Mouse (Mus musculus) embryonic facial prominence, embryonic 14.5 days (tissue): ENCODE data around the gene Mlxipl. TPM values are rescaled to one million over a fixed set of nuclear protein-coding genes. Genes with fewer than 3 reads are reported as not detected.

ENCODE experiments used
- ATAC-seq: fragments of 200-750 bp; cut with Nextera tagmentation; 2 replicates; pipeline ENCODE4 v1.8.0; 2017; ENCODE audit warnings: low read depth, moderate number of reproducible peaks, moderate TSS enrichment
- DNase-seq: peaks from one replicate; pipeline ENCODE4 v3.0.0-alpha.2; 2015; ENCODE audit warnings: low spot score
- H3K27ac ChIP-seq: fragments of 300-500 bp; sonication (generic); replicated peaks from 2 replicates; pipeline ENCODE4 v1.5.1; 2014; ENCODE audit warnings: low read depth, mild to moderate bottlenecking, low read length, moderate library complexity
- H3K27me3 ChIP-seq: fragments of 300-500 bp; sonication (generic); replicated peaks from 2 replicates; pipeline ENCODE4 v1.6.1; 2014; ENCODE audit warnings: low read length; ENCODE audit not compliant: control insufficient read depth, insufficient read depth
- H3K36me3 ChIP-seq: fragments of 300-500 bp; sonication (generic); 2 replicates; pipeline ENCODE4 v1.6.1; 2014; ENCODE audit warnings: low read length, mixed read lengths; ENCODE audit not compliant: control insufficient read depth, insufficient read depth
- H3K4me1 ChIP-seq: fragments of 300-500 bp; sonication (generic); 2 replicates; pipeline ENCODE4 v1.6.1; 2014; ENCODE audit warnings: antibody characterized with exemption, low read length; ENCODE audit not compliant: control insufficient read depth, insufficient read depth
- H3K4me2 ChIP-seq: fragments of 300-500 bp; sonication (generic); 2 replicates; pipeline ENCODE4 v1.6.1; 2014; ENCODE audit warnings: low read depth, mild to moderate bottlenecking, low read length, moderate library complexity, mixed read lengths
- H3K4me3 ChIP-seq: fragments of 300-500 bp; sonication (generic); 2 replicates; pipeline ENCODE4 v1.5.1; 2014; ENCODE audit warnings: low read depth, mild to moderate bottlenecking, low read length
- H3K9ac ChIP-seq: fragments of 300-500 bp; sonication (generic); 2 replicates; pipeline ENCODE4 v1.6.1; 2014; ENCODE audit warnings: low read depth, mild to moderate bottlenecking, low read length, moderate library complexity, mixed read lengths
- H3K9me3 ChIP-seq: fragments of 300-500 bp; sonication (generic); 2 replicates; pipeline ENCODE4 v1.6.1; 2016; ENCODE audit warnings: low read length; ENCODE audit not compliant: control insufficient read depth
- WGBS: fragments of 180-500 bp; shearing (Covaris S2); extraction: QIAGEN DNeasy Blood & Tissue Kit; methylation state at CpG from one replicate; pipeline ENCODE4 v1.1.7; 2014; 5-methylcytosine and 5-hydroxymethylcytosine counted together
- polyA plus RNA-seq: library from polyadenylated mRNA; unstranded; fragments of >200 nt; fragmentation: Nextera tagmentation; extraction: Ambion mirVana; gene quantifications from 2 replicates; pipeline ENCODE4 v1.2.1, GENCODE M21; 2014

Mlxipl gene
- polyA plus RNA-seq, 1 experiment from 2014 or later, result 1.6 TPM

GRCm38 (mm10) chr5:135175086-135175485 is 85.4 kb downstream of the Mlxipl start:
- no peak for ATAC-seq
- no peak overlapping the region for H3K27ac ChIP-seq
- H3K9ac ChIP-seq, result no peak overlapping the region
- H3K4me3 ChIP-seq, result no peak overlapping the region
- H3K36me3 ChIP-seq, result peaks cover 89% of the 10 kb centered on the region
- H3K4me2 ChIP-seq, result no peak overlapping the region
- H3K27me3 ChIP-seq, result no peaks in the 10 kb centered on the region
- H3K4me1 ChIP-seq, result no peaks in the 10 kb centered on the region
- H3K9me3 ChIP-seq, result no peaks in the 10 kb centered on the region
- no peak for DNase-seq

GRCm38 (mm10) chr5:135178523-135178922 is 88.8 kb downstream of the Mlxipl start:
- no peak for ATAC-seq
- Histone ChIP-seq H3K9me3 (no peaks in the 10 kb centered on the region), H3K9ac (no peak overlapping the region), H3K4me2 (no peak overlapping the region), H3K27ac (no peak overlapping the region), H3K27me3 (no peaks in the 10 kb centered on the region), H3K36me3 (peaks cover 90% of the 10 kb centered on the region), H3K4me3 (no peak overlapping the region), H3K4me1 (no peaks in the 10 kb centered on the region)
- 75% methylated on average over 3 of the region's 3 CpGs for WGBS
- no peak for DNase-seq

GRCm38 (mm10) chr5:135178996-135179395 is 89.3 kb downstream of the Mlxipl start:
- Histone ChIP-seq H3K9ac (no peak overlapping the region), H3K27ac (no peak overlapping the region), H3K4me3 (no peak overlapping the region), H3K4me1 (no peaks in the 10 kb centered on the region), H3K4me2 (no peak overlapping the region), H3K27me3 (no peaks in the 10 kb centered on the region), H3K9me3 (no peaks in the 10 kb centered on the region), H3K36me3 (peaks cover 85% of the 10 kb centered on the region)
- ATAC-seq (no peak), DNase-seq (no peak)
- 87% methylated on average over 4 of the region's 4 CpGs for WGBS

GRCm38 (mm10) chr5:135179616-135180015 is 89.9 kb downstream of the Mlxipl start:
- Histone ChIP-seq H3K9ac (no peak overlapping the region), H3K36me3 (peaks cover 80% of the 10 kb centered on the region), H3K4me1 (no peaks in the 10 kb centered on the region), H3K27me3 (no peaks in the 10 kb centered on the region), H3K4me2 (no peak overlapping the region), H3K9me3 (no peaks in the 10 kb centered on the region), H3K27ac (no peak overlapping the region), H3K4me3 (no peak overlapping the region)
- WGBS, result 94% methylated on average over 5 of the region's 7 CpGs
- DNase-seq (no peak), ATAC-seq (no peak)

DNA sequence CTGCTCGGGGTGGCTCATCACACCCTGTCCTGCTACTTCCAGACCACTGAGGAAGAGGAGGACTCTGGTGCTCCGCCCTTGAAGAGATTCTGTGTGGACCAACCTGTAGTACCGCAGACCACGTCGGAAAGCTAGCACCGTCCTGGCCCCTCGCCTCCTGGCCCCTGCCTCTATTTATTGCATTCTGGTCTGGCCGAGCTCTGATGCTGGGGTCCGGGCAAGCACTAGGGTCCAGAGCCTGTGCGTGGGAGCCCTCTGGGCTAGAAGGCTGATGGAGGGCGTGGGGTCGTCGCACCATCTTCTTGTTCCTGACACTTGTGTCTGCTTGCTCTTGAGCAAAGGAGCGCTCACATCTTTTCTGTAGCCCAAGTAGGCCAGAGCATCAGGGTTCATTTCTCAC is 91.1 kb downstream of the Mlxipl start:
- Histone ChIP-seq H3K36me3 (peaks cover 69% of the 10 kb centered on the region), H3K9ac (no peak overlapping the region), H3K4me1 (no peaks in the 10 kb centered on the region), H3K4me2 (no peak overlapping the region), H3K27ac (no peak overlapping the region), H3K9me3 (no peaks in the 10 kb centered on the region), H3K4me3 (no peak overlapping the region), H3K27me3 (no peaks in the 10 kb centered on the region)
- DNase-seq (no peak), ATAC-seq (no peak)
- 95% methylated on average over 8 of the region's 14 CpGs for WGBS

- Histone ChIP-seq H3K36me3 (peaks cover 61% of the 10 kb centered on the region), H3K27ac (no peak overlapping the region)
- WGBS, result 78% methylated on average over 6 of the region's 6 CpGs
Measured at GRCm38 (mm10) chr5:135181776-135182175, 92.1 kb downstream of the Mlxipl start.

GRCm38 (mm10) chr5:135183131-135183861 is 93.6 kb downstream of the Mlxipl start:
- peak overlapping the region; percentile 36; the same call in 1 of the 2 replicates for H3K27ac ChIP-seq
- 54% methylated on average over 8 of the region's 8 CpGs for WGBS
- no peak for ATAC-seq

More at GRCm38 (mm10) chr5:135181776-135182175, 92.1 kb downstream of the Mlxipl start:
- no peak for ATAC-seq
- H3K4me2 ChIP-seq, result no peak overlapping the region
- no peak for DNase-seq
- H3K4me3 ChIP-seq, result no peak overlapping the region
- no peaks in the 10 kb centered on the region for H3K9me3 ChIP-seq
- no peaks in the 10 kb centered on the region for H3K4me1 ChIP-seq
- no peaks in the 10 kb centered on the region for H3K27me3 ChIP-seq
- H3K9ac ChIP-seq, result no peak overlapping the region

DNA sequence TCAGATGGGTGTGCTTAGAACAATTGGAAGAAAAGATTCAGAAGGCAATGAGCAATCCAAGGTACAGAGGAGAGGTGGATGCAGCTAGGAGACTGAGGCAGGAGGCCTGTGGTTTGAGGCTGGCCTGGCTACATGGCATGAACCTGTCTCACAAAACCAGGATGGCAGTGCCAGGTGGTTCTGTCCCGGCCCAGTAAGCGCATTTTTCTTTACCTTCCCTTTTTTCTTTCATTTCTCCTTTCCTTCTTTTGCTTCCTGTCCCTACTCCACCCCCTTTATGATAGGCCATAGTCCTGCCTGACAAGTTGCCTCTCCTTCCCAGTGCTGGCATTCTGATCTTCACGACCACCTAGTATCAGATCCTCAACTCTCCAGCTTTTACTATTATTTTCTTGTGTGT is 95.3 kb downstream of the Mlxipl start:
- Histone ChIP-seq H3K4me3 (no peak overlapping the region), H3K36me3 (peaks cover 44% of the 10 kb centered on the region), H3K4me1 (peaks cover 14% of the 10 kb centered on the region), H3K27me3 (no peaks in the 10 kb centered on the region), H3K27ac (no peak overlapping the region), H3K9me3 (no peaks in the 10 kb centered on the region), H3K4me2 (no peak overlapping the region), H3K9ac (no peak overlapping the region)
- no peak for DNase-seq
- 100% methylated on average over 3 of the region's 3 CpGs for WGBS
- ATAC-seq, result no peak

More at GRCm38 (mm10) chr5:135183131-135183861, 93.6 kb downstream of the Mlxipl start:
- Histone ChIP-seq H3K9ac (no peak overlapping the region), H3K9me3 (no peaks in the 10 kb centered on the region), H3K36me3 (peaks cover 46% of the 10 kb centered on the region), H3K4me3 (no peak overlapping the region), H3K4me1 (no peaks in the 10 kb centered on the region), H3K4me2 (no peak overlapping the region), H3K27me3 (no peaks in the 10 kb centered on the region)
- DNase-seq, result no peak

GRCm38 (mm10) chr5:135185596-135185995 is 95.9 kb downstream of the Mlxipl start:
- no peaks in the 10 kb centered on the region for H3K9me3 ChIP-seq
- WGBS, result 39% methylated on average over 3 of the region's 3 CpGs
- no peak overlapping the region for H3K9ac ChIP-seq
- no peak overlapping the region for H3K27ac ChIP-seq
- no peak overlapping the region for H3K4me3 ChIP-seq
- peaks cover 17% of the 10 kb centered on the region for H3K4me1 ChIP-seq
- no peak for DNase-seq
- no peak overlapping the region for H3K4me2 ChIP-seq
- ATAC-seq, result no peak
- H3K27me3 ChIP-seq, result no peaks in the 10 kb centered on the region
- H3K36me3 ChIP-seq, result peaks cover 43% of the 10 kb centered on the region
